Mouse (Mus musculus): ENCODE measurements around the gene Rhof. TPM values are rescaled to one million over a fixed set of nuclear protein-coding genes. Genes with fewer than 3 reads are reported as not detected.

The Rhof gene
- total and polyA plus RNA-seq, 2 experiments from 2014 or later = 0.71 to 2.1 TPM

GRCm38 (mm10) chr5:123151707-123152362 lies 19.3 kb upstream of the Rhof start:
- Histone ChIP-seq H3K4me1 (ENCODE audit: control insufficient read depth, insufficient read depth) (peaks cover 22% of the 10 kb centered on the region), H3K9me3 (replicated peaks; ENCODE audit: control insufficient read depth, low read length) (no peaks in the 10 kb centered on the region), H3K27me3 (ENCODE audit: control insufficient read depth, insufficient read depth, low read length) (no peaks in the 10 kb centered on the region), H3K9ac (replicated peaks; ENCODE audit: low read depth, low read length) (no peak overlapping the region), H3K4me3 (ENCODE audit: low read depth, low read length) (no peak overlapping the region), H3K36me3 (replicated peaks; ENCODE audit: control insufficient read depth, insufficient read depth, low read length) (peaks cover 65% of the 10 kb centered on the region), H3K27ac (ENCODE audit: low read depth) (no peak overlapping the region), H3K4me2 (ENCODE audit: low read depth, low read length) (no peak overlapping the region)
- no peak for DNase-seq (ENCODE audit: low spot score)
- TF ChIP-seq CTCF (IDR thresholded peaks at IDR 0.05; ENCODE audit: low read depth) (no peak), EP300 (IDR thresholded peaks at IDR 0.05; ENCODE audit: low read depth) (no peak)
- no peak for ATAC-seq (ENCODE audit: insufficient read depth, low read depth)
- 87% methylated on average over 19 of the region's 19 CpGs for WGBS

DNA sequence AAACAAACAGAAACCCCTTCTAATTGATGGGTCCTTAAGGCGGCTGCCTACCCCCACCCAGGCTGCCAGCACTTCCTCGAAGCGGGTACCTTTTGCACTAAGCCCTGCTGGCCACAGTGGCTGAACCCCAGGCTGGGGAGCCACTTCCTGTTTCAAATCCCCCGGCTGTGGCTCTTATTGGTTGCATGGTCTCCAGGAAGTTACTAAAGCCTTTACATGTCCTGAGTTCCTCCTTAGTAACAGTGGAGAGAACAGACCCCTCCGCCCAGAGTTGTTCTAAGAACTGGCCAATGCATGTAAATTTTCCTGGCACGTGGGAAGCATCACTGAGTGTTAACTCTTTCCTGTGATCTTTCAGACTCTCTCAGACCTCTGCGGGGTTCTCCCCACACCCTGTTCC lies 18.6 kb upstream of the Rhof start:
- H3K4me2 ChIP-seq (ENCODE audit: low read depth, low read length) = peak overlapping the region; percentile 47
- H3K27me3 ChIP-seq (ENCODE audit: control insufficient read depth, insufficient read depth, low read length) = no peaks in the 10 kb centered on the region
- H3K36me3 ChIP-seq (replicated peaks; ENCODE audit: control insufficient read depth, insufficient read depth, low read length) = peaks cover 69% of the 10 kb centered on the region
- ATAC-seq (ENCODE audit: insufficient read depth, low read depth) = peak; percentile 21
- TF ChIP-seq EP300 (IDR thresholded peaks at IDR 0.05; ENCODE audit: low read depth) = no peak
- TF ChIP-seq CTCF (IDR thresholded peaks at IDR 0.05; ENCODE audit: low read depth) = no peak
- DNase-seq (ENCODE audit: low spot score) = peak; percentile 73
- WGBS = 35% methylated on average over 7 of the region's 7 CpGs
- H3K9ac ChIP-seq (replicated peaks; ENCODE audit: low read depth, low read length) = no peak overlapping the region
- peaks cover 22% of the 10 kb centered on the region for H3K4me1 ChIP-seq (ENCODE audit: control insufficient read depth, insufficient read depth)
- H3K27ac ChIP-seq (ENCODE audit: low read depth) = peak overlapping the region; percentile 49
- H3K4me3 ChIP-seq (ENCODE audit: low read depth, low read length) = peak overlapping the region; percentile 27; the same call in 1 of the 2 replicates
- H3K9me3 ChIP-seq (replicated peaks; ENCODE audit: control insufficient read depth, low read length) = no peaks in the 10 kb centered on the region

DNA sequence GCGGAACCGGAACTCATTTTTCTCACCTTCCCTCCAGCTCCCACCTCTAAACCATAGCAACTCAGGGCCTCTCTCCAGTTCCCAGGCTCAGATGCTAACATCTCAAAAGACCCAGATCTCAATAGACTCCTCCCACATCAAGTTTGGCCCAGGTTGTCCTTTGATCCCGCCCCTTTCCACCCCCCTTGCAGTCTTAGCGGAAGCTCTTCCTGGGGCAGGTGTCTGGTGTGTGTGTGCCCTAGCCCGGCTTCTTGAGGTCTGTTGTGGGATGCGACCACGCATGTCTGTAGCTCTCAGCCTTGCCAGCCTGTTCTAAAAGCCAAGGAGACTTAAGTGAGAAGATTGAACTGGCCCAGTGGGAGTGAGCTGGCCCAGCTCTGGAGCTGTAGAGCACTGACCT lies 18.1 kb upstream of the Rhof start:
- peaks cover 26% of the 10 kb centered on the region for H3K4me1 ChIP-seq (ENCODE audit: control insufficient read depth, insufficient read depth)
- H3K27me3 ChIP-seq (ENCODE audit: control insufficient read depth, insufficient read depth, low read length) = no peaks in the 10 kb centered on the region
- 47% methylated on average over 7 of the region's 7 CpGs for WGBS
- TF ChIP-seq EP300 (IDR thresholded peaks at IDR 0.05; ENCODE audit: low read depth) (no peak), CTCF (IDR thresholded peaks at IDR 0.05; ENCODE audit: low read depth) (no peak)
- peak overlapping the region; percentile 47 for H3K4me2 ChIP-seq (ENCODE audit: low read depth, low read length)
- H3K27ac ChIP-seq (ENCODE audit: low read depth) = peak overlapping the region; percentile 49
- no peaks in the 10 kb centered on the region for H3K9me3 ChIP-seq (replicated peaks; ENCODE audit: control insufficient read depth, low read length)
- H3K9ac ChIP-seq (replicated peaks; ENCODE audit: low read depth, low read length) = no peak overlapping the region
- peaks cover 69% of the 10 kb centered on the region for H3K36me3 ChIP-seq (replicated peaks; ENCODE audit: control insufficient read depth, insufficient read depth, low read length)
- DNase-seq (ENCODE audit: low spot score) (no peak), ATAC-seq (ENCODE audit: insufficient read depth, low read depth) (no peak)
- peak overlapping the region; percentile 27 for H3K4me3 ChIP-seq (ENCODE audit: low read depth, low read length)

DNA sequence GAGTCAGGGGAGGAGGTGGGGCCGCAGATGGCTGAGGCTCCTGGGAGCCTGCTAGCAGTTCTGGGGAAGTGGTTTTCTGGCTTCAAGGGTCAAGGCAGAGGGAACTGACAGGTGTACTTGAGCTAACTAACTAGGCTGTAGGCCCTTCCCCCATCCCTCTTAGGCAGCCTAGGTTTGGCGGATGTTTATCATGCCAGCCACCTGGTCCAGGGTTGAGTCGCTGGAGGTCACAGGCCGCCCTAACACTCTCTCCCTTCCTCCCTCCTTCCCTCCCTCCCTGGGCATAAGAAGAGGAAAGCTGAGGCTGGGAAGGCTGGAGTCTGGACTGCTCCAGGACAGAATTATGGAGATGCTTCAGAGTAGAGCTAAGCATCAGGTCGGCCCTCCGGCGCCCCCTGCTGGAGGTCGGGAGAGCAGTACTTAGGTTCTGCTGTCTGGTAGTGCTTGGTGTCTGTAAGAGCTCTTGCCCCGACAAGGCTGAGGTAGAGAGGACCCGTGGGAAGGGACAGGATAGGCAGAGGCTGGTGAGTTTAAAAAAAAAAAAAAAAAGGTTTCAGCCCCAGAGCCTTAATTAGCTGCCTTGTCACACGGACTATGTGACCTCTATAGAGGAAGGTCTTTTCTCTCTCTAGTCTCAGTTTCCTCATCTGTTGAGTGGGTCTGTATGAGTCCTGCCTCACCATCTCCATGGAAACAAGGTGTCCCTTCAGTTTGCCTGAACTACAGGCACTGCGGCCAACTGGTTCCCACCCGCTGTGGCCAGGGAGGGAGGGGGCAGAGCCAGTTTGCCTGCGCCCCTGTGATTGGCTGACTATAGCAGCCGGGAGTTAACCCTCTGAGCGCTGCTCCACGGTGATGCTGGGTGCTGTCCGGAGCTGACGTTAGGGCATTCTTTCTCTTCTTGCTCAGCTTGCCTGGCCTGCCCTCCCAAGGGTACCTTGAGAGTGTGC lies 17.2 kb upstream of the Rhof start:
- peak; percentile 85 for DNase-seq (ENCODE audit: low spot score)
- TF ChIP-seq CTCF (IDR thresholded peaks at IDR 0.05; ENCODE audit: low read depth) = peak; percentile 92
- no peak for TF ChIP-seq EP300 (IDR thresholded peaks at IDR 0.05; ENCODE audit: low read depth)
- WGBS = 7% methylated on average over 19 of the region's 19 CpGs
- peak; percentile 87 for ATAC-seq (ENCODE audit: insufficient read depth, low read depth)
- H3K27me3 ChIP-seq (ENCODE audit: control insufficient read depth, insufficient read depth, low read length) = no peaks in the 10 kb centered on the region
- H3K9me3 ChIP-seq (replicated peaks; ENCODE audit: control insufficient read depth, low read length) = no peaks in the 10 kb centered on the region
- peak overlapping the region; percentile 49; the same call in 1 of the 2 replicates for H3K27ac ChIP-seq (ENCODE audit: low read depth)
- H3K36me3 ChIP-seq (replicated peaks; ENCODE audit: control insufficient read depth, insufficient read depth, low read length) = peaks cover 69% of the 10 kb centered on the region
- peak overlapping the region; percentile 47 for H3K4me2 ChIP-seq (ENCODE audit: low read depth, low read length)
- no peak overlapping the region for H3K9ac ChIP-seq (replicated peaks; ENCODE audit: low read depth, low read length)
- H3K4me3 ChIP-seq (ENCODE audit: low read depth, low read length) = peak overlapping the region; percentile 27
- H3K4me1 ChIP-seq (ENCODE audit: control insufficient read depth, insufficient read depth) = peaks cover 33% of the 10 kb centered on the region

DNA sequence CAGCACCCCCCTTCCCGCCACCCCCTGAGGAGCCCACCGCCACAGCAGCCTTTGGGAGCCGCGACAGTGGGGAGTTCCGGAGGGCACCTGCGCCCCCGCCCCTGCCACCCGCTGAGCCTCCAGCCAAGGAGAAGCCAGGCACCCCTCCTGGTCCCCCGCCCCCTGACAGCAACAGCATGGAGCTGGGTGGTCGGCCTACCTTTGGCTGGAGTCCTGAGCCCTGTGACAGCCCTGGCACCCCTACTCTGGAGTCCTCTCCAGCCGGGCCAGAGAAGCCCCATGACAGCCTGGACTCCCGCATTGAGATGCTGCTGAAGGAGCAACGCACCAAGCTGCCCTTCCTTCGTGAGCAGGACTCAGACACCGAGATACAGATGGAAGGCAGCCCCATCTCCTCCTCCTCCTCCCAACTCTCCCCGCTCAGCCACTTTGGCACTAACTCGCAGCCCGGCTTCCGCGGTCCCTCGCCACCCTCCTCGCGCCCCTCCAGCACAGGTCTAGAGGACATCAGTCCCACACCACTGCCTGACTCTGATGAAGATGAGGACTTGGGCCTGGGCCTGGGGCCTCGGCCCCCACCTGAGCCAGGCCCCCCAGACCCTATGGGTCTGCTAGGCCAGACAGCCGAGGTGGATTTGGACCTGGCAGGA lies 15.7 kb upstream of the Rhof start:
- no peak overlapping the region for H3K9ac ChIP-seq (replicated peaks; ENCODE audit: low read depth, low read length)

More for the DNA sequence above, 15.7 kb upstream of the Rhof start:
- Histone ChIP-seq H3K9me3 (replicated peaks; ENCODE audit: control insufficient read depth, low read length) (no peaks in the 10 kb centered on the region), H3K36me3 (replicated peaks; ENCODE audit: control insufficient read depth, insufficient read depth, low read length) (peaks cover 54% of the 10 kb centered on the region), H3K27ac (ENCODE audit: low read depth) (no peak overlapping the region), H3K4me2 (ENCODE audit: low read depth, low read length) (no peak overlapping the region), H3K4me3 (ENCODE audit: low read depth, low read length) (no peak overlapping the region), H3K4me1 (ENCODE audit: control insufficient read depth, insufficient read depth) (peaks cover 40% of the 10 kb centered on the region), H3K27me3 (ENCODE audit: control insufficient read depth, insufficient read depth, low read length) (no peaks in the 10 kb centered on the region)
- ATAC-seq (ENCODE audit: insufficient read depth, low read depth) = no peak
- DNase-seq (ENCODE audit: low spot score) = no peak
- WGBS = 78% methylated on average over 25 of the region's 25 CpGs
- no peak for TF ChIP-seq CTCF (IDR thresholded peaks at IDR 0.05; ENCODE audit: low read depth)
- TF ChIP-seq EP300 (IDR thresholded peaks at IDR 0.05; ENCODE audit: low read depth) = no peak
